ENCODE assay signal across 8 mouse cellular contexts in genomic region chr4:130841107-130841840, GRCm38 (mm10). TPM values are rescaled to one million over a fixed set of nuclear protein-coding genes. Genes with fewer than 3 reads are reported as not detected.
DNase-seq lines count a peak whose midpoint lies in the region; ATAC-seq lines count a peak whose summit lies in the region.
"Had no signal": no experiment of that assay in that cellular context is flagged by ENCODE, and none has a peak within 500 bp of the region (broad histone marks: within the 10 kb centered on the region; RNA-seq: fewer than 3 reads in every experiment).

No protein-coding gene starts in this region.

- peak; percentile 45 for ATAC-seq in heart, embryonic 15.5 days (replicated peaks; ENCODE audit: insufficient number of reproducible peaks, insufficient read depth, low FRiP score, low read depth)
- no peak for ATAC-seq in frontal cortex, adult (ENCODE audit: low TSS enrichment)

- no peaks in the 10 kb centered on the region for H3K36me3 ChIP-seq in heart, embryonic 15.5 days
- H3K36me3 ChIP-seq in midbrain, embryonic 10.5 days = no peaks in the 10 kb centered on the region

- H3K4me2 ChIP-seq in heart, embryonic 15.5 days = no peak overlapping the region

- 0 out of 2 replicates have a peak, but pooled peaks cover 11% of the 10 kb centered on the region for H3K27me3 ChIP-seq in heart, embryonic 15.5 days
- H3K27me3 ChIP-seq in midbrain, embryonic 10.5 days (ENCODE audit: low read depth, poor library complexity, severe bottlenecking) = peaks cover 32% of the 10 kb centered on the region

- WGBS in heart, embryonic 15.5 days = 41% methylated on average over 8 of the region's 8 CpGs
- WGBS in midbrain, embryonic 10.5 days = 68% methylated on average over 8 of the region's 8 CpGs

- H3K4me3 ChIP-seq in heart, embryonic 15.5 days = no peak overlapping the region
- H3K4me3 ChIP-seq in midbrain, embryonic 10.5 days = no peak overlapping the region
- H3K4me3 ChIP-seq: megakaryocyte, embryonic 14.5 days had no signal

- H3K4me1 ChIP-seq in heart, embryonic 15.5 days (replicated peaks) = peaks cover 35% of the 10 kb centered on the region
- peaks cover 66% of the 10 kb centered on the region for H3K4me1 ChIP-seq in midbrain, embryonic 10.5 days

- H3K9me3 ChIP-seq in heart, embryonic 15.5 days (replicated peaks) = no peaks in the 10 kb centered on the region
- no peaks in the 10 kb centered on the region for H3K9me3 ChIP-seq in midbrain, embryonic 10.5 days (replicated peaks)
- H3K9me3 ChIP-seq: megakaryocyte, embryonic 14.5 days had no signal

- no peak overlapping the region for H3K27ac ChIP-seq in heart, embryonic 15.5 days
- peak overlapping the region; percentile 69 for H3K27ac ChIP-seq in midbrain, embryonic 10.5 days (replicated peaks)

- DNase-seq in A20 (ENCODE audit: low read depth, low spot score) = peak; percentile 9
- DNase-seq in adrenal gland, postnatal 25 days = peak; percentile 55
- DNase-seq in kidney, postnatal 25 days = peak; percentile 66 to 81
- peak; percentile 45 for DNase-seq in midbrain, embryonic 10.5 days (ENCODE audit: low spot score)
- DNase-seq in natural killer cell, adult 2 months (ENCODE audit: low spot score in 2 of 2) = no peak

- H3K9ac ChIP-seq in heart, embryonic 15.5 days = no peak overlapping the region; the same call in 1 of the 2 replicates

RNA-seq across cellular contexts. Expression of gene Sdc3, which starts 48.9 kb away (rescaled TPM):
- total RNA-seq in adrenal gland, postnatal 25 days (2021) = 425 and 496 TPM in 2 replicates
- polyA plus RNA-seq in heart, embryonic 15.5 days (2015; fragmentation: Nextera tagmentation; extraction: Ambion mirVana) = 18.4 and 28.4 TPM in 2 replicates
- polyA plus RNA-seq in midbrain, embryonic 10.5 days (2016; fragmentation: Nextera tagmentation; extraction: Ambion mirVana) = 21.3 and 28.5 TPM in 2 replicates

Comparison
In these comparisons a context has a peak if more than half of its experiments do, and no peak if none do; other contexts are left out.
1. DNase-seq: peak in A20 (single experiment), adrenal gland, postnatal 25 days (single experiment), kidney, postnatal 25 days (2 of 2) and midbrain, embryonic 10.5 days (single experiment); none in natural killer cell, adult 2 months (0 of 2).